Mouse (Mus musculus) heart, adult 11 months (tissue): Measurements from ENCODE around the gene Olfr376.

Source experiments
- DNase-seq: peaks from one replicate; pipeline ENCODE4 v3.0.0; 2022

The Olfr376 gene

GRCm38 (mm10) chr11:73370946-73371345 is at the start of gene Olfr376:
Gene Olfr376 (plus strand): TSS chr11:73371246.
- DNase-seq: no peak

DNA sequence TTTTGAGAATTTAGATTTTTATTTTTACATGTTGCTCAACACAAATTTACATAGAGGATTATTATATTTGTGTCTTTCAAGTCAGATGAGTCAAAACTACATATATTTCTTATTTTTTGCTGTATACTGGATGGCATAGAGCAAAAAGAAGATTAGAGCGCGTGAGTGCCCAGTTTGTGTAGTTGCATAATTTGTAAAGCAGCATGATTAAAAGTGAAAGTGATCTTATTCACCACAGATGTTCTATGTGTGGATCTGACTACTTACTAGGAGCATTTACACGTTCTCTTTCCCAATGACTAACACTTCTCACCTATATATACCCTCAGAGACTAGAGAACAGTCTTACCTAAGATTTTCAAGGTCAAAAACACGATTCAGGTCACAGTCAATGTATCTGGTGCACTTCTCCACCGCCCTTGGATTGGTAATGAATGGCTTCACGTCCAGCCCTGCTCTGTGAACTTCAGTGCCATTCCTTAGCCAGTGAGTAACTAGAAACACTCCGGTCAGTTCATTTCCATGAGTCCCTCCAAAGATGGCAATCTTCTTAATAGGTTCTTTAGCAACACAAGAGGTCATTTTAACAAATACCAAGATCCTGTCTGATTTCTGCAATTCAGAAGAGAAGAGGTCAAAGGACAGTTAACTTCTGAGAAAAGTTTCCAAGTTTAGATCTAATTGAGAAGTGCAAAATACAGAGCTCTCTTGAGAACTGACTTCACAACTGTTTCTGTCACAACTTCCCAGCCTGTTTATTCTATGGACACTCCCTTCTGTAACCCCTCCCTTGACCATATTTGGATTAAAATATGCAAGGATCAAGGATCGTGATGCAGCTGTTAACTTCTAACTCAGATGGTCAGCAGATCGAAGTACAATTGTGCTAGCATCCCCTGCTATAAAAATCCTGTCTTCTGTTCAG is 46.9 kb upstream of the Olfr376 start:
- peak; percentile 42 for DNase-seq

GRCm38 (mm10) chr11:73326485-73326886 is 44.6 kb upstream of the Olfr376 start:
- DNase-seq: peak; percentile 94

DNA sequence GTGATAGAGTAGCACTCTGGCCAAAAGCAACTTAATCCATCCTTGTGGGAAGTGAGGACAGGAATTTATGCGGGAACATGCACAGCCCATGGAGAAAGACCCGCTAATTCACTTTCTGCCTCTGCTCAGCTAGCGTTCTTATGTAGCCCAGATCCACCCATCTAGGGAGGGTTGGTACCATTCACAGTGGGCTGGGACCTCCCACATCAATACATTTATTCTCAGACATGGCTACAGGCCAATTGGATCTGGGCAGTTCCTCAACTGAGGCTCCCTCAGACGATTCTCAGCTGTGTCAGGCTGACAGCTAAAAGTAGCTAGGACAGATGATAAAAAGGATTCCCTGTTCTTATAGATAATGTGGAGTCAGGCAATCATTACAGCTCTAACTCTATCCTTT is 43.7 kb upstream of the Olfr376 start:
- peak; percentile 79 for DNase-seq

- peak; percentile 5 for DNase-seq
These were observed 41.6 kb upstream of the Olfr376 start, which contains the start of the genes Aspa, Gm49340 and Spata22 for GRCm38 (mm10) chr11:73329442-73329841. Gene Aspa (minus strand): TSS chr11:73329596. Gene Gm49340 (plus strand): TSS chr11:73329741. Gene Spata22 (plus strand): TSS chr11:73329741.

DNA sequence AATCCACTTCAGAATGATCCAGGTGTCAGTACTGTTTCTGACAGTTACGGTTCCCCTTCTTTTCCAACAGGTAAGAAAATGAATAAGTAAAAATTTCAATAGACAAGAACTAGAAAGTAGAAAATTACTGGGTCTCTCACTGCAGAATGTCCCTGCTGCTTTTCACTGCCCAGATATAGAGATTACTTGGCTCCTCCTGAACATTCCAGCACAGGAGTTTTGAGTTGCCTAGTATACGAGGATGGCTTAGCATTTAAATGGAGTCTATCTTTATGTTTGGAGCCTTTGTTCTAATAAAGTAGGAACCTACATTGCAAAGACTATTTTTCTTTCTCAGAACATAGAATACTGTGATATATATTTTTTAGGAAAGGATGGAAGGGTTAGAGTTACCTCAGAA is 37.7 kb upstream of the Olfr376 start:
- DNase-seq: no peak

DNA sequence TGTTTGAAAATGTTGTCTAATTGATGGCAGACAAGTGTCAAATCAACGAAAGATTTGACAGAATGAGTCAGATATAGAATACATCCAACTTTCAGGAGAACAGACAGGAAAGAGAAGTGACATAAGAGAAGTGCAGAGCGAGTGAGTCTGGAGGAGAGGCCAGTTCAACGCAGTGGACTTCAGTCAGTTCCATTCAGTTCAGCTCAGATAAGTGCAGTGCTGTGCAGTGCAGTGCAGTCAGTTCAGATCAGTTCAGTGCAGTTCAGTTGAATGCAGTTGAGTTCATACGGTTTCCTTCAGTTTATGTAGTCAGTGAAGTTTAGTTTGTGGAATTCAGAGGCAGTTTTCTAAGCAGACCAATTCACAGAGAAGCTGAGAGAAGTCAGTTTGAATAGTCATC is 34.1 kb upstream of the Olfr376 start:
- DNase-seq: no peak

GRCm38 (mm10) chr11:73350483-73350882 is 20.6 kb upstream of the Olfr376 start, which contains the start of gene Olfr20:
Gene Olfr20 (plus strand): TSS chr11:73350783.
- no peak for DNase-seq

- no peak for DNase-seq
These were observed 24.3 kb downstream of the Olfr376 start for GRCm38 (mm10) chr11:73395374-73395773.

DNA sequence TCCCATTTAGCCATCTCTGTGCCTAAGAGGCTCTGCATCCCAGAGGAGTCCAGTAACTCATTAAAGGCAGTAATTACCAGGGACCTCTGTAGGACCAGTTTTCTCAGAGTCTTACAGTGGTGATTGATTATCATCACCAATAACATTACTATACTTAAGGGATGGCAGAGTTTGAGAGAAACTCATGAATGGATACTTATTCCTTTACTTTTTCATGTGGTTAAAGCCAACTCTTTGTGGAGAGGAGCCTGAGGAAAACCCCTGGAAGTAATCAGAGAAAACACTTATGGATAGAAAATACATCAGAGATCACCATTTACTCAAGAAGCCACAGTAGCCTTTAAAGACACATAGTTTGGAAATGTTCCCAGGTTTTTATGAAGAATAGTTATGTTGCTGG is 28.5 kb downstream of the Olfr376 start, which contains the start of gene Olfr1:
Gene Olfr1 (minus strand): TSS at position 101 of the 400 bp plus-strand sequence.
- DNase-seq: no peak
